Mouse (Mus musculus) limb, embryonic 13.5 days (tissue): ENCODE results near the gene Medag. TPM values are rescaled to one million over a fixed set of nuclear protein-coding genes. Genes with fewer than 3 reads are reported as not detected.

Experiments
- ATAC-seq: fragments of 200-750 bp; cut with Nextera tagmentation; 2 replicates; pipeline ENCODE4 v1.8.0; 2017; ENCODE audit warnings: low read depth, moderate number of reproducible peaks, moderate TSS enrichment; ENCODE audit not compliant: low FRiP score
- H3K27ac ChIP-seq: fragments of 300-500 bp; sonication (generic); 2 replicates; pipeline ENCODE4 v1.5.1; 2015; ENCODE audit warnings: inconsistent platforms, mild to moderate bottlenecking, moderate library complexity
- H3K27me3 ChIP-seq: fragments of 300-500 bp; sonication (generic); 2 replicates; pipeline ENCODE4 v1.6.1; 2015; ENCODE audit warnings: mild to moderate bottlenecking, inconsistent platforms
- H3K36me3 ChIP-seq: fragments of 300-500 bp; sonication (generic); 2 replicates; pipeline ENCODE4 v1.6.1; 2015; ENCODE audit warnings: inconsistent platforms, mild to moderate bottlenecking, moderate library complexity
- H3K4me1 ChIP-seq: fragments of 300-500 bp; sonication (generic); 2 replicates; pipeline ENCODE4 v1.6.1; 2015; ENCODE audit warnings: inconsistent platforms
- H3K4me2 ChIP-seq: fragments of 300-500 bp; sonication (generic); replicated peaks from 2 replicates; pipeline ENCODE4 v1.6.1; 2015; ENCODE audit warnings: inconsistent platforms, mild to moderate bottlenecking, moderate library complexity
- H3K4me3 ChIP-seq: fragments of 300-500 bp; sonication (generic); 2 replicates; pipeline ENCODE4 v1.5.1; 2015; ENCODE audit warnings: moderate library complexity, mild to moderate bottlenecking, inconsistent platforms
- H3K9ac ChIP-seq: fragments of 300-500 bp; sonication (generic); 2 replicates; pipeline ENCODE4 v1.6.1; 2015; ENCODE audit warnings: mild to moderate bottlenecking, inconsistent platforms
- H3K9me3 ChIP-seq: fragments of 300-500 bp; sonication (generic); 2 replicates; pipeline ENCODE4 v1.6.1; 2016; ENCODE audit warnings: inconsistent platforms
- WGBS: fragments of 180-500 bp; shearing (Covaris S2); methylation state at CpG from one replicate; pipeline ENCODE4 v1.1.7; 2015; 5-methylcytosine and 5-hydroxymethylcytosine counted together
- polyA plus RNA-seq: library from polyadenylated mRNA; unstranded; fragments of >200 nt; fragmentation: Nextera tagmentation; extraction: Ambion mirVana; gene quantifications from 2 replicates; pipeline ENCODE4 v1.2.1, GENCODE M21; 2015

Gene Medag
- 1.5 and 1.8 TPM in 2 replicates for polyA plus RNA-seq

- 2% methylated on average over 38 of the region's 38 CpGs for WGBS
- peak within 1 kb of the TSS; percentile 83 for H3K4me2 ChIP-seq
- H3K27me3 ChIP-seq, result peaks cover 24% of the 10 kb centered on the region
- peak within 1 kb of the TSS; percentile 44 for H3K4me3 ChIP-seq
- H3K27ac ChIP-seq, result peak within 1 kb of the TSS; percentile 6; the same call in 1 of the 2 replicates
- no peaks in the 10 kb centered on the region for H3K36me3 ChIP-seq
- peak; percentile 71 for ATAC-seq
- peaks cover 17% of the 10 kb centered on the region for H3K4me1 ChIP-seq
- H3K9ac ChIP-seq, result peak within 1 kb of the TSS; percentile 70
- peaks cover 3% of the 10 kb centered on the region; the same call in 1 of the 2 replicates for H3K9me3 ChIP-seq
Observed at GRCm38 (mm10) chr5:149411509-149412193, at the start of gene Medag. Medag (plus strand) TSS chr5:149411749.

- Histone ChIP-seq H3K4me2 (no peak overlapping the region), H3K27me3 (no peaks in the 10 kb centered on the region), H3K27ac (no peak overlapping the region), H3K4me3 (no peak overlapping the region), H3K4me1 (peaks cover 5% of the 10 kb centered on the region), H3K9ac (no peak overlapping the region), H3K9me3 (peaks cover 6% of the 10 kb centered on the region; the same call in 1 of the 2 replicates), H3K36me3 (no peaks in the 10 kb centered on the region)
- no peak for ATAC-seq
- WGBS, result 86% methylated on average over 3 of the region's 3 CpGs
Observed at GRCm38 (mm10) chr5:149362626-149363025, 48.9 kb upstream of the Medag start.

- ATAC-seq, result no peak; the same call in 1 of the 2 replicates
- Histone ChIP-seq H3K27me3 (no peaks in the 10 kb centered on the region), H3K4me2 (no peak overlapping the region), H3K4me3 (no peak overlapping the region), H3K9me3 (peaks cover 6% of the 10 kb centered on the region; the same call in 1 of the 2 replicates), H3K36me3 (no peaks in the 10 kb centered on the region), H3K27ac (no peak overlapping the region), H3K4me1 (peaks cover 17% of the 10 kb centered on the region), H3K9ac (no peak overlapping the region)
- 69% methylated on average over 16 of the region's 16 CpGs for WGBS
Observed at GRCm38 (mm10) chr5:149363903-149364755, 47.4 kb upstream of the Medag start.

GRCm38 (mm10) chr5:149367011-149367410, 44.5 kb upstream of the Medag start:
- Histone ChIP-seq H3K4me1 (peaks cover 24% of the 10 kb centered on the region), H3K4me2 (no peak overlapping the region), H3K9me3 (no peaks in the 10 kb centered on the region), H3K36me3 (no peaks in the 10 kb centered on the region), H3K9ac (no peak overlapping the region), H3K27ac (no peak overlapping the region), H3K27me3 (no peaks in the 10 kb centered on the region), H3K4me3 (no peak overlapping the region)
- ATAC-seq, result no peak
- 81% methylated on average over 2 of the region's 2 CpGs for WGBS

GRCm38 (mm10) chr5:149367544-149368466, 43.7 kb upstream of the Medag start:
- H3K9me3 ChIP-seq, result no peaks in the 10 kb centered on the region
- no peak overlapping the region for H3K4me2 ChIP-seq
- no peaks in the 10 kb centered on the region for H3K27me3 ChIP-seq
- WGBS, result 42% methylated on average over 7 of the region's 7 CpGs
- ATAC-seq, result no peak
- no peak overlapping the region for H3K9ac ChIP-seq
- H3K36me3 ChIP-seq, result no peaks in the 10 kb centered on the region
- no peak overlapping the region for H3K27ac ChIP-seq
- no peak overlapping the region for H3K4me3 ChIP-seq
- H3K4me1 ChIP-seq, result peaks cover 24% of the 10 kb centered on the region

GRCm38 (mm10) chr5:149368575-149369312, 42.8 kb upstream of the Medag start:
- peak overlapping the region; percentile 44; the same call in 1 of the 2 replicates for H3K27ac ChIP-seq
- 0 out of 2 replicates have a peak overlapping the region, but pooled peaks have one; percentile 4 for H3K9ac ChIP-seq
- WGBS, result 37% methylated on average over 12 of the region's 12 CpGs
- H3K4me1 ChIP-seq, result peaks cover 30% of the 10 kb centered on the region
- H3K27me3 ChIP-seq, result no peaks in the 10 kb centered on the region
- ATAC-seq, result peak; percentile 34; the same call in 1 of the 2 replicates
- H3K9me3 ChIP-seq, result no peaks in the 10 kb centered on the region
- H3K4me3 ChIP-seq, result no peak overlapping the region
- H3K4me2 ChIP-seq, result peak overlapping the region; percentile 32
- H3K36me3 ChIP-seq, result no peaks in the 10 kb centered on the region

- ATAC-seq, result 0 out of 2 replicates have a peak, but pooled peaks have one; percentile 25
- Histone ChIP-seq H3K4me3 (no peak overlapping the region), H3K27ac (peak overlapping the region; percentile 44; the same call in 1 of the 2 replicates), H3K9ac (0 out of 2 replicates have a peak overlapping the region, but pooled peaks have one; percentile 4), H3K9me3 (no peaks in the 10 kb centered on the region), H3K36me3 (no peaks in the 10 kb centered on the region), H3K4me1 (peaks cover 34% of the 10 kb centered on the region), H3K4me2 (peak overlapping the region; percentile 32), H3K27me3 (no peaks in the 10 kb centered on the region)
- WGBS, result 65% methylated on average over 21 of the region's 21 CpGs
Observed at GRCm38 (mm10) chr5:149369373-149370035, 42.0 kb upstream of the Medag start.

- WGBS, result 81% methylated on average over 8 of the region's 8 CpGs
- Histone ChIP-seq H3K4me1 (peaks cover 46% of the 10 kb centered on the region), H3K4me3 (no peak overlapping the region), H3K36me3 (no peaks in the 10 kb centered on the region), H3K27ac (no peak overlapping the region), H3K4me2 (no peak overlapping the region), H3K27me3 (no peaks in the 10 kb centered on the region), H3K9ac (no peak overlapping the region), H3K9me3 (no peaks in the 10 kb centered on the region)
- no peak for ATAC-seq
Observed at GRCm38 (mm10) chr5:149372018-149372417, 39.5 kb upstream of the Medag start.

GRCm38 (mm10) chr5:149373224-149373623, 38.3 kb upstream of the Medag start:
- no peak overlapping the region for H3K4me3 ChIP-seq
- WGBS, result 25% methylated on average over 9 of the region's 9 CpGs
- ATAC-seq, result no peak
- H3K4me2 ChIP-seq, result peak overlapping the region; percentile 11; the same call in 1 of the 2 replicates
- H3K4me1 ChIP-seq, result peaks cover 44% of the 10 kb centered on the region
- no peaks in the 10 kb centered on the region for H3K9me3 ChIP-seq
- no peak overlapping the region for H3K9ac ChIP-seq
- H3K27me3 ChIP-seq, result no peaks in the 10 kb centered on the region
- no peaks in the 10 kb centered on the region for H3K36me3 ChIP-seq
- H3K27ac ChIP-seq, result no peak overlapping the region

GRCm38 (mm10) chr5:149374026-149374425, 37.5 kb upstream of the Medag start:
- Histone ChIP-seq H3K4me1 (peaks cover 41% of the 10 kb centered on the region), H3K9ac (no peak overlapping the region)

More at GRCm38 (mm10) chr5:149374026-149374425, 37.5 kb upstream of the Medag start:
- WGBS, result 70% methylated on average over 7 of the region's 7 CpGs
- H3K9me3 ChIP-seq, result no peaks in the 10 kb centered on the region
- H3K27me3 ChIP-seq, result no peaks in the 10 kb centered on the region
- no peak overlapping the region for H3K4me3 ChIP-seq
- ATAC-seq, result no peak
- H3K27ac ChIP-seq, result no peak overlapping the region
- no peak overlapping the region for H3K4me2 ChIP-seq
- no peaks in the 10 kb centered on the region for H3K36me3 ChIP-seq
